Mouse (Mus musculus): ENCODE data around the gene Ypel4. TPM values are rescaled to one million over a fixed set of nuclear protein-coding genes. Genes with fewer than 3 reads are reported as not detected.

Ypel4 gene
- polyA plus RNA-seq, 1 experiment from 2014 or later: 13.1 TPM

- H3K4me2 ChIP-seq (replicated peaks): no peak overlapping the region
- DNase-seq (ENCODE audit: low spot score): no peak
- WGBS: 88% methylated on average over 3 of the region's 3 CpGs
Observed at GRCm38 (mm10) chr2:84783840-84784566, 50.1 kb downstream of the Ypel4 start.

More at GRCm38 (mm10) chr2:84783840-84784566, 50.1 kb downstream of the Ypel4 start:
- no peak overlapping the region for H3K4me3 ChIP-seq (replicated peaks; ENCODE audit: low read length)
- no peaks in the 10 kb centered on the region for H3K27me3 ChIP-seq (ENCODE audit: control insufficient read depth, insufficient read depth, low read length)
- H3K9me3 ChIP-seq (ENCODE audit: control insufficient read depth, low read length): no peaks in the 10 kb centered on the region
- ATAC-seq (ENCODE audit: low FRiP score): no peak
- no peaks in the 10 kb centered on the region for H3K4me1 ChIP-seq (replicated peaks; ENCODE audit: control insufficient read depth, insufficient read depth, low read length)
- no peak overlapping the region for H3K27ac ChIP-seq
- H3K36me3 ChIP-seq (replicated peaks; ENCODE audit: control insufficient read depth, insufficient read depth): no peaks in the 10 kb centered on the region
- H3K9ac ChIP-seq: no peak overlapping the region

MicroRNAs within 50 kb of the gene (microRNA counts, 519-probe panel; counts per million panel counts)
- microRNA mmu-miR-130a: 7,263 counts per million, percentile 96 among the panel's probes with 10 or more counts

Small RNAs within 50 kb of the gene (microRNA-seq; reads per million reads assigned to microRNA genes)
- gene Mir130a: 27,507 reads per million, percentile 98 among the genes with 10 or more reads in this experiment

Other genes starting within 250 kb of the Ypel4 start
- gene Ctnnd1, start 83.3 kb upstream of the Ypel4 start, polyA plus RNA-seq (2014; fragmentation: Nextera tagmentation; extraction: Ambion mirVana): 30.7 and 34.8 TPM in 2 replicates
- 0.16 and 0.40 TPM in 2 replicates for gene Btbd18, start 75.0 kb upstream of the Ypel4 start, polyA plus RNA-seq (2014; fragmentation: Nextera tagmentation; extraction: Ambion mirVana)
- gene Selenoh, start 63.3 kb upstream of the Ypel4 start, polyA plus RNA-seq (2014; fragmentation: Nextera tagmentation; extraction: Ambion mirVana): 196 and 205 TPM in 2 replicates
- not detected in 2 replicates for gene Gm28635, start 56.0 kb upstream of the Ypel4 start, polyA plus RNA-seq (2014; fragmentation: Nextera tagmentation; extraction: Ambion mirVana)
- gene Med19, start 55.7 kb upstream of the Ypel4 start, polyA plus RNA-seq (2014; fragmentation: Nextera tagmentation; extraction: Ambion mirVana): 59.3 and 61.3 TPM in 2 replicates
- 316 and 341 TPM in 2 replicates for gene Tmx2, start 54.9 kb upstream of the Ypel4 start, polyA plus RNA-seq (2014; fragmentation: Nextera tagmentation; extraction: Ambion mirVana)
- 21.9 and 22.5 TPM in 2 replicates for gene Zdhhc5, start 18.9 kb upstream of the Ypel4 start, polyA plus RNA-seq (2014; fragmentation: Nextera tagmentation; extraction: Ambion mirVana)
- 21.3 and 22.3 TPM in 2 replicates for gene Clp1, start 6.7 kb upstream of the Ypel4 start, polyA plus RNA-seq (2014; fragmentation: Nextera tagmentation; extraction: Ambion mirVana)
- gene Gm19426, start 9.6 kb downstream of the Ypel4 start, polyA plus RNA-seq (2014; fragmentation: Nextera tagmentation; extraction: Ambion mirVana): 2.9 and 3.4 TPM in 2 replicates
- 36.2 and 36.3 TPM in 2 replicates for gene Serping1, start 41.4 kb downstream of the Ypel4 start, polyA plus RNA-seq (2014; fragmentation: Nextera tagmentation; extraction: Ambion mirVana)
- 18.6 and 24.0 TPM in 2 replicates for gene Ube2l6, start 64.8 kb downstream of the Ypel4 start, polyA plus RNA-seq (2014; fragmentation: Nextera tagmentation; extraction: Ambion mirVana)
- not detected in 2 replicates for gene Smtnl1, start 88.6 kb downstream of the Ypel4 start, polyA plus RNA-seq (2014; fragmentation: Nextera tagmentation; extraction: Ambion mirVana)
- 75.8 and 83.3 TPM in 2 replicates for gene Timm10, start 92.9 kb downstream of the Ypel4 start, polyA plus RNA-seq (2014; fragmentation: Nextera tagmentation; extraction: Ambion mirVana)
- gene Slc43a1, start 104.8 kb downstream of the Ypel4 start, polyA plus RNA-seq (2014; fragmentation: Nextera tagmentation; extraction: Ambion mirVana): 1.5 and 1.6 TPM in 2 replicates
- 3.8 and 4.5 TPM in 2 replicates for gene Rtn4rl2, start 152.7 kb downstream of the Ypel4 start, polyA plus RNA-seq (2014; fragmentation: Nextera tagmentation; extraction: Ambion mirVana)
- 4.8 and 4.9 TPM in 2 replicates for gene Slc43a3, start 202.5 kb downstream of the Ypel4 start, polyA plus RNA-seq (2014; fragmentation: Nextera tagmentation; extraction: Ambion mirVana)
- not detected in 2 replicates for gene Prg2, start 246.4 kb downstream of the Ypel4 start, polyA plus RNA-seq (2014; fragmentation: Nextera tagmentation; extraction: Ambion mirVana)

Measured in hindbrain, embryonic 14.5 days (tissue).